Mouse (Mus musculus) embryonic facial prominence, embryonic 15.5 days (tissue): Measurements from ENCODE around the gene Cryba4. TPM values are rescaled to one million over a fixed set of nuclear protein-coding genes. Genes with fewer than 3 reads are reported as not detected.
A peak's percentile ranks its signal among the peaks of the same experiment; 100 is the strongest.

Experiments used
- ATAC-seq: fragments of 200-750 bp; cut with Nextera tagmentation; 2 replicates; pipeline ENCODE4 v1.8.0; 2017; ENCODE audit warnings: low read depth, moderate TSS enrichment; ENCODE audit not compliant: insufficient number of reproducible peaks, low FRiP score, low TSS enrichment
- H3K27ac ChIP-seq: fragments of 300-500 bp; sonication (generic); replicated peaks from 2 replicates; pipeline ENCODE4 v1.5.1; 2015; ENCODE audit warnings: mild to moderate bottlenecking, inconsistent platforms
- H3K27me3 ChIP-seq: fragments of 300-500 bp; sonication (generic); 2 replicates; pipeline ENCODE4 v1.6.1; 2015; ENCODE audit warnings: inconsistent platforms
- H3K36me3 ChIP-seq: fragments of 300-500 bp; sonication (generic); 2 replicates; pipeline ENCODE4 v1.6.1; 2015; ENCODE audit warnings: mild to moderate bottlenecking, inconsistent platforms
- H3K4me1 ChIP-seq: fragments of 300-500 bp; sonication (generic); 2 replicates; pipeline ENCODE4 v1.6.1; 2015; ENCODE audit warnings: inconsistent platforms
- H3K4me2 ChIP-seq: fragments of 300-500 bp; sonication (generic); replicated peaks from 2 replicates; pipeline ENCODE4 v1.6.1; 2015; ENCODE audit warnings: mild to moderate bottlenecking, inconsistent platforms
- H3K4me3 ChIP-seq: fragments of 300-500 bp; sonication (generic); replicated peaks from 2 replicates; pipeline ENCODE4 v1.5.1; 2015; ENCODE audit warnings: mild to moderate bottlenecking, inconsistent platforms
- H3K9ac ChIP-seq: fragments of 300-500 bp; sonication (generic); 2 replicates; pipeline ENCODE4 v1.6.1; 2015; ENCODE audit warnings: inconsistent platforms
- H3K9me3 ChIP-seq: fragments of 300-500 bp; sonication (generic); replicated peaks from 2 replicates; pipeline ENCODE4 v1.6.1; 2016; ENCODE audit warnings: inconsistent platforms
- WGBS: fragments of 180-500 bp; shearing (Covaris S2); methylation state at CpG from one replicate; pipeline ENCODE4 v1.1.7; 2015; 5-methylcytosine and 5-hydroxymethylcytosine counted together
- polyA plus RNA-seq: library from polyadenylated mRNA; unstranded; fragments of >200 nt; fragmentation: Nextera tagmentation; extraction: Ambion mirVana; gene quantifications from 2 replicates; pipeline ENCODE4 v1.2.1, GENCODE M21; 2015

Cryba4 gene
- polyA plus RNA-seq, 1 experiment from 2014 or later = 3.4 TPM

- H3K9ac ChIP-seq = no peak overlapping the region
- no peak for ATAC-seq
- H3K4me3 ChIP-seq = no peak overlapping the region
- peaks cover 18% of the 10 kb centered on the region; the same call in 1 of the 2 replicates for H3K27me3 ChIP-seq
- 53% methylated on average over 5 of the region's 5 CpGs for WGBS
- H3K9me3 ChIP-seq = no peaks in the 10 kb centered on the region
- H3K4me1 ChIP-seq = no peaks in the 10 kb centered on the region
- no peak overlapping the region for H3K4me2 ChIP-seq
- H3K27ac ChIP-seq = no peak overlapping the region
- no peaks in the 10 kb centered on the region for H3K36me3 ChIP-seq
Observed at GRCm38 (mm10) chr5:112243041-112243440, 9.3 kb downstream of the Cryba4 start.

DNA sequence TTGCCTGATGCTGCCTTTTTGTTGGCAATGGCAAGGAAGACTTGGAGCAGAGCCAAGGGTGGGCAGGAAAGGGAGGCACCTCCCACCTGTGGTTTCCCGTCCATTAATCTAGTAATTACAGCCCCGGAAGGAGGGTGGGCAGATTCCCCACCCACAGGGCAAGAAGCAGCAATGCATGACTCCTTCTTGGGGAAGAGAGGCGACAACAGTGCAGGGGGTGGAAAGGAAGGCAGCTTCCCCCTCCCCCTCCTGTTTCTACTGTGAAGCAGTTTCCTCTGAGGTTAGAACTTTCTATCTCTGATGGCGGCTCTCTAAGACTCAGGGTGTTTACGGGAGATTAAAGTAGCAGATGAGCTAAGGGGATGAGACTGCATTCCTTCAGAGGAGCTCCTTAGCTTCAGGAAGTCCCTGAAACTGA is 9.9 kb downstream of the Cryba4 start:
- WGBS = 37% methylated on average over 5 of the region's 5 CpGs
- H3K9me3 ChIP-seq = no peaks in the 10 kb centered on the region
- H3K4me1 ChIP-seq = peaks cover 2% of the 10 kb centered on the region; the same call in 1 of the 2 replicates
- no peak overlapping the region for H3K9ac ChIP-seq
- no peak overlapping the region; the same call in 1 of the 2 replicates for H3K27ac ChIP-seq
- H3K36me3 ChIP-seq = no peaks in the 10 kb centered on the region
- peaks cover 24% of the 10 kb centered on the region for H3K27me3 ChIP-seq
- ATAC-seq = no peak
- no peak overlapping the region for H3K4me2 ChIP-seq
- H3K4me3 ChIP-seq = no peak overlapping the region

GRCm38 (mm10) chr5:112241849-112242248 is 10.5 kb downstream of the Cryba4 start:
- H3K9ac ChIP-seq = no peak overlapping the region
- H3K27ac ChIP-seq = no peak overlapping the region
- ATAC-seq = no peak
- no peaks in the 10 kb centered on the region for H3K36me3 ChIP-seq
- peaks cover 26% of the 10 kb centered on the region for H3K27me3 ChIP-seq
- no peak overlapping the region for H3K4me2 ChIP-seq
- peaks cover 6% of the 10 kb centered on the region; the same call in 1 of the 2 replicates for H3K4me1 ChIP-seq
- H3K4me3 ChIP-seq = no peak overlapping the region
- no peaks in the 10 kb centered on the region for H3K9me3 ChIP-seq
- 63% methylated on average over 2 of the region's 2 CpGs for WGBS

GRCm38 (mm10) chr5:112240761-112241160 is 11.6 kb downstream of the Cryba4 start:
- H3K36me3 ChIP-seq = no peaks in the 10 kb centered on the region
- no peaks in the 10 kb centered on the region for H3K9me3 ChIP-seq
- H3K27me3 ChIP-seq = peaks cover 32% of the 10 kb centered on the region
- H3K4me3 ChIP-seq = peak overlapping the region; percentile 21; the same call in 1 of the 2 replicates
- peak overlapping the region; percentile 39 for H3K4me2 ChIP-seq
- peak; percentile 17; the same call in 1 of the 2 replicates for ATAC-seq
- peaks cover 6% of the 10 kb centered on the region; the same call in 1 of the 2 replicates for H3K4me1 ChIP-seq
- no peak overlapping the region for H3K27ac ChIP-seq
- 0 out of 2 replicates have a peak overlapping the region, but pooled peaks have one; percentile 24 for H3K9ac ChIP-seq
- WGBS = 4% methylated on average over 10 of the region's 10 CpGs

- ATAC-seq = peak; percentile 13; the same call in 1 of the 2 replicates
- Histone ChIP-seq H3K9ac (no peak overlapping the region), H3K27me3 (peaks cover 33% of the 10 kb centered on the region), H3K4me3 (no peak overlapping the region), H3K9me3 (no peaks in the 10 kb centered on the region), H3K4me1 (peaks cover 6% of the 10 kb centered on the region; the same call in 1 of the 2 replicates), H3K36me3 (no peaks in the 10 kb centered on the region), H3K27ac (no peak overlapping the region), H3K4me2 (no peak overlapping the region)
- 66% methylated on average over 3 of the region's 3 CpGs for WGBS
Observed at GRCm38 (mm10) chr5:112238781-112239482, 13.4 kb downstream of the Cryba4 start.

GRCm38 (mm10) chr5:112237866-112238570 is 14.3 kb downstream of the Cryba4 start:
- 43% methylated on average over 9 of the region's 9 CpGs for WGBS
- H3K9ac ChIP-seq = no peak overlapping the region
- no peaks in the 10 kb centered on the region for H3K9me3 ChIP-seq
- no peak for ATAC-seq
- H3K27ac ChIP-seq = no peak overlapping the region
- peaks cover 6% of the 10 kb centered on the region; the same call in 1 of the 2 replicates for H3K4me1 ChIP-seq
- no peaks in the 10 kb centered on the region for H3K36me3 ChIP-seq
- H3K4me3 ChIP-seq = no peak overlapping the region
- peaks cover 33% of the 10 kb centered on the region for H3K27me3 ChIP-seq
- H3K4me2 ChIP-seq = no peak overlapping the region

- H3K9me3 ChIP-seq = no peaks in the 10 kb centered on the region
- H3K4me3 ChIP-seq = no peak overlapping the region
- WGBS = 1% methylated on average over 16 of the region's 16 CpGs
- H3K36me3 ChIP-seq = no peaks in the 10 kb centered on the region
- no peak overlapping the region for H3K27ac ChIP-seq
- ATAC-seq = peak; percentile 37; the same call in 1 of the 2 replicates
- H3K9ac ChIP-seq = no peak overlapping the region
- H3K4me1 ChIP-seq = peaks cover 6% of the 10 kb centered on the region; the same call in 1 of the 2 replicates
- H3K27me3 ChIP-seq = peaks cover 33% of the 10 kb centered on the region
- H3K4me2 ChIP-seq = no peak overlapping the region
Observed at GRCm38 (mm10) chr5:112237439-112237838, 14.9 kb downstream of the Cryba4 start.

DNA sequence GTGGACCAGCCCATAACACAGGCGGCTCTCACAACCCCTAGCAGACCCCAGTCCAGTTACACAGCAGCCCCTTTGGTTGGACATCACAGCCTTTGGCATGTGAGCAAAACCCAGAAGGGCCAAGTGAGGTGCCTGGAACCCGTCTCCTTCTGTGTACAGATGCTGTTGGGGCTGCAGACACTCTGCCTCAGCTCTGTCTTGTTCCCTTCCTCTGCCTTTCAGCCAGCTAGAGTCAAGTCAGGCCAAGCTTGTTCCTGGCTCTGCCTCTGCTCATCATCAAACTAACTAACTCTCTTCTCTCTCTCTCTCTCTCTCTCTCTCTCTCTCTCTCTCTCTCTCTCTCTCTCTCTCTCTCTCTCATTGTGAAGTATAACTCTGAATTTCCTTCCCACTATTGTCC is 15.7 kb downstream of the Cryba4 start:
- no peak overlapping the region for H3K27ac ChIP-seq
- no peaks in the 10 kb centered on the region for H3K36me3 ChIP-seq
- ATAC-seq = no peak
- H3K27me3 ChIP-seq = peaks cover 35% of the 10 kb centered on the region
- H3K4me2 ChIP-seq = no peak overlapping the region
- H3K9me3 ChIP-seq = no peaks in the 10 kb centered on the region
- H3K9ac ChIP-seq = no peak overlapping the region
- WGBS = 70% methylated on average over 2 of the region's 2 CpGs
- H3K4me3 ChIP-seq = no peak overlapping the region
- peaks cover 6% of the 10 kb centered on the region; the same call in 1 of the 2 replicates for H3K4me1 ChIP-seq

GRCm38 (mm10) chr5:112235806-112236205 is 16.5 kb downstream of the Cryba4 start:
- H3K27me3 ChIP-seq = peaks cover 43% of the 10 kb centered on the region
- H3K36me3 ChIP-seq = no peaks in the 10 kb centered on the region
- peaks cover 6% of the 10 kb centered on the region; the same call in 1 of the 2 replicates for H3K4me1 ChIP-seq
- no peak overlapping the region for H3K4me2 ChIP-seq
- no peak overlapping the region for H3K27ac ChIP-seq
- no peak overlapping the region for H3K9ac ChIP-seq
- no peaks in the 10 kb centered on the region for H3K9me3 ChIP-seq
- no peak for ATAC-seq
- no peak overlapping the region for H3K4me3 ChIP-seq
- 53% methylated on average over 5 of the region's 5 CpGs for WGBS

GRCm38 (mm10) chr5:112228240-112229076 is 23.9 kb downstream of the Cryba4 start:
- H3K4me1 ChIP-seq = peaks cover 21% of the 10 kb centered on the region
- H3K4me2 ChIP-seq = peak overlapping the region; percentile 79
- H3K9ac ChIP-seq = peak overlapping the region; percentile 7; the same call in 1 of the 2 replicates
- no peak overlapping the region for H3K27ac ChIP-seq
- H3K36me3 ChIP-seq = no peaks in the 10 kb centered on the region
- 0 out of 2 replicates have a peak, but pooled peaks have one; percentile 12 for ATAC-seq
- H3K9me3 ChIP-seq = no peaks in the 10 kb centered on the region
- under 1% methylated on average over 57 of the region's 57 CpGs for WGBS
- peaks cover 68% of the 10 kb centered on the region for H3K27me3 ChIP-seq
- peak overlapping the region; percentile 41 for H3K4me3 ChIP-seq

DNA sequence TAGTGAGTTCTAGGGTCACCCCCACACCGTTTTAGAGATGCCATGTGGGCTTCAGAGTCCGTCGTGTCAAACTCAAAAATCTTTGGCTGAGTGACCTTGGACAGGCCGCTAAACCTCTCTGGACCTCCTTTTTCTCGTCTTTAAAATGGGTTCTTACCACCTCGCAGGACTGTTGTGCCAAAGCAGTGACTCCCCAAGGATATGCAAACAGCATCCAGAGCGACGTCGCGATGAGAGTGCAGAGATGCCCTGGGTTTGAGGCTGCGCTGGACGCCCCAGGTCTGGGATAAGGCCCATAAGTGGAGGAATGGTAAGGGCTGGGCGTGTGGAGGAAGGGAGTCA is 24.4 kb downstream of the Cryba4 start:
- peak overlapping the region; percentile 79 for H3K4me2 ChIP-seq
- ATAC-seq = no peak
- WGBS = 3% methylated on average over 13 of the region's 13 CpGs
- H3K27ac ChIP-seq = no peak overlapping the region
- no peaks in the 10 kb centered on the region for H3K36me3 ChIP-seq
- H3K9me3 ChIP-seq = no peaks in the 10 kb centered on the region
- peaks cover 21% of the 10 kb centered on the region for H3K4me1 ChIP-seq
- no peak overlapping the region for H3K9ac ChIP-seq
- H3K27me3 ChIP-seq = peaks cover 68% of the 10 kb centered on the region
- peak overlapping the region; percentile 41 for H3K4me3 ChIP-seq
